Mouse (Mus musculus) intestine, embryonic 16.5 days (tissue): ENCODE measurements around the gene Cga. TPM values are rescaled to one million over a fixed set of nuclear protein-coding genes. Genes with fewer than 3 reads are reported as not detected.

Experiments
- ATAC-seq: fragments of 200-750 bp; cut with Nextera tagmentation; 2 replicates; pipeline ENCODE4 v1.8.0; 2017; ENCODE audit warnings: moderate TSS enrichment, moderate library complexity
- H3K27ac ChIP-seq: fragments of 300-500 bp; sonication (generic); 2 replicates; pipeline ENCODE4 v1.5.1; 2014; ENCODE audit warnings: mild to moderate bottlenecking, low read length
- H3K27me3 ChIP-seq: fragments of 300-500 bp; sonication (generic); replicated peaks from 2 replicates; pipeline ENCODE4 v1.6.1; 2014; ENCODE audit warnings: low read length, control low read depth, mixed read lengths; ENCODE audit not compliant: control insufficient read depth, insufficient read depth
- H3K36me3 ChIP-seq: fragments of 300-500 bp; sonication (generic); 2 replicates; pipeline ENCODE4 v1.6.1; 2014; ENCODE audit warnings: low read length, control low read depth; ENCODE audit not compliant: control insufficient read depth, insufficient read depth
- H3K4me1 ChIP-seq: fragments of 300-500 bp; sonication (generic); 2 replicates; pipeline ENCODE4 v1.6.1; 2014; ENCODE audit warnings: low read length, control low read depth, mixed read lengths; ENCODE audit not compliant: control insufficient read depth, insufficient read depth
- H3K4me2 ChIP-seq: fragments of 300-500 bp; sonication (generic); 2 replicates; pipeline ENCODE4 v1.6.1; 2014; ENCODE audit warnings: low read depth, low read length, control low read depth
- H3K4me3 ChIP-seq: fragments of 300-500 bp; sonication (generic); 2 replicates; pipeline ENCODE4 v1.5.1; 2014; ENCODE audit warnings: mild to moderate bottlenecking, low read length
- H3K9ac ChIP-seq: fragments of 300-500 bp; sonication (generic); 2 replicates; pipeline ENCODE4 v1.6.1; 2014; ENCODE audit warnings: low read depth, low read length
- H3K9me3 ChIP-seq: fragments of 300-500 bp; sonication (generic); 2 replicates; pipeline ENCODE4 v1.6.1; 2016; ENCODE audit warnings: low read length, control low read depth; ENCODE audit not compliant: control insufficient read depth
- WGBS: fragments of 180-500 bp; shearing (Covaris S2); extraction: QIAGEN DNeasy Blood & Tissue Kit; methylation state at CpG from one replicate; pipeline ENCODE4 v1.1.7; 2014; 5-methylcytosine and 5-hydroxymethylcytosine counted together
- polyA plus RNA-seq: library from polyadenylated mRNA; unstranded; fragments of >200 nt; fragmentation: Nextera tagmentation; extraction: Ambion mirVana; gene quantifications from 2 replicates; pipeline ENCODE4 v1.2.1, GENCODE M21; 2015

The Cga gene
- polyA plus RNA-seq: not detected in 2 replicates

- Histone ChIP-seq H3K4me3 (no peak within 1 kb of the TSS), H3K4me1 (peaks cover 7% of the 10 kb centered on the region; the same call in 1 of the 2 replicates), H3K4me2 (no peak within 1 kb of the TSS), H3K27ac (no peak within 1 kb of the TSS), H3K9me3 (no peaks in the 10 kb centered on the region), H3K9ac (no peak within 1 kb of the TSS), H3K36me3 (no peaks in the 10 kb centered on the region), H3K27me3 (0 out of 2 replicates have a peak, but pooled peaks cover 5% of the 10 kb centered on the region)
- no peak for ATAC-seq
- 77% methylated on average over 1 of the region's 1 CpGs for WGBS
Observed at GRCm38 (mm10) chr4:34893479-34893878, at the start of gene Cga. Gene Cga, plus strand, starts transcription at chr4:34893779.

- Histone ChIP-seq H3K9ac (no peak overlapping the region), H3K4me1 (peaks cover 3% of the 10 kb centered on the region; the same call in 1 of the 2 replicates), H3K4me3 (no peak overlapping the region), H3K27me3 (no peaks in the 10 kb centered on the region), H3K27ac (no peak overlapping the region), H3K9me3 (no peaks in the 10 kb centered on the region), H3K36me3 (no peaks in the 10 kb centered on the region), H3K4me2 (no peak overlapping the region)
- ATAC-seq: 0 out of 2 replicates have a peak, but pooled peaks have one; percentile 21
- 97% methylated on average over 1 of the region's 1 CpGs for WGBS
Observed at GRCm38 (mm10) chr4:34843839-34844238, 49.7 kb upstream of the Cga start.

DNA sequence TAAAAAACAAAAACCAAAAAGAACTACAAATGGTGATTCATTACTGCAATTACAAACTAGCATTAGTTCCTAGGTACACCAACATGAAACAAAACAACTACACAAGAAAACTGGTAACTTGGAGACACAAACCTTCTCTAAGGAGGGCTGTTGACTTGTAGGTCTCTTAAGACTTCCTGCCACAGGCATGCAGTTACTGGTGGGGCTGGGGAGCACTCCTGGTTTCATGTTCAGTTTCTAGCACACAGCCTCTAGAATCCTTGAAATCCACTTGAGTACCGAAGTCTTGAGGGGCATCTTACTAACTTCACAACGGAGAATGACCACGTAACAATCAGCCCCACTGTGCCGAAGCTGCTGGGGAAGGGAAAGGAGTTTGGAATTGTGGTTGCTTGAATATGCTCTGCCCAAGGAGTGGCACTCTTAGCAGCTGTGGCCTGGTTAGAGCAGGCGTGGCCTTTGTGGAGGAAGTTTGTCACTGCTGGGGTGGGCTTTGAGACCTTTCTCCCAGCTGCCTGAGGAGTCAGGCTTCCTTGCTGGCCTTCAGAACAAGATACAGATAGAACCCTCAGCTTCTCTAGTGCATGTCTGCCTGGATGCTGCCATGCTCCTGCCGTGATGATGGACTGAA, 45.8 kb upstream of the Cga start:
- peaks cover 3% of the 10 kb centered on the region; the same call in 1 of the 2 replicates for H3K4me1 ChIP-seq
- H3K9ac ChIP-seq: no peak overlapping the region
- H3K27ac ChIP-seq: no peak overlapping the region
- H3K4me2 ChIP-seq: no peak overlapping the region
- WGBS: 86% methylated on average over 6 of the region's 6 CpGs
- H3K36me3 ChIP-seq: peaks cover 3% of the 10 kb centered on the region
- H3K4me3 ChIP-seq: no peak overlapping the region
- no peaks in the 10 kb centered on the region for H3K9me3 ChIP-seq
- no peak for ATAC-seq
- H3K27me3 ChIP-seq: no peaks in the 10 kb centered on the region

GRCm38 (mm10) chr4:34850156-34850555, 43.4 kb upstream of the Cga start:
- WGBS: 94% methylated on average over 2 of the region's 2 CpGs

GRCm38 (mm10) chr4:34852051-34852450, 41.5 kb upstream of the Cga start:
- no peak overlapping the region for H3K4me3 ChIP-seq
- H3K9me3 ChIP-seq: no peaks in the 10 kb centered on the region
- no peak overlapping the region for H3K27ac ChIP-seq
- H3K4me2 ChIP-seq: no peak overlapping the region
- H3K36me3 ChIP-seq: peaks cover 3% of the 10 kb centered on the region
- no peak overlapping the region for H3K9ac ChIP-seq
- no peaks in the 10 kb centered on the region for H3K27me3 ChIP-seq
- ATAC-seq: no peak
- no peaks in the 10 kb centered on the region for H3K4me1 ChIP-seq
- 89% methylated on average over 7 of the region's 7 CpGs for WGBS

More at GRCm38 (mm10) chr4:34850156-34850555, 43.4 kb upstream of the Cga start:
- Histone ChIP-seq H3K9ac (no peak overlapping the region), H3K4me3 (no peak overlapping the region), H3K36me3 (peaks cover 3% of the 10 kb centered on the region), H3K9me3 (no peaks in the 10 kb centered on the region), H3K27ac (no peak overlapping the region), H3K4me1 (no peaks in the 10 kb centered on the region), H3K27me3 (no peaks in the 10 kb centered on the region), H3K4me2 (no peak overlapping the region)
- ATAC-seq: no peak

DNA sequence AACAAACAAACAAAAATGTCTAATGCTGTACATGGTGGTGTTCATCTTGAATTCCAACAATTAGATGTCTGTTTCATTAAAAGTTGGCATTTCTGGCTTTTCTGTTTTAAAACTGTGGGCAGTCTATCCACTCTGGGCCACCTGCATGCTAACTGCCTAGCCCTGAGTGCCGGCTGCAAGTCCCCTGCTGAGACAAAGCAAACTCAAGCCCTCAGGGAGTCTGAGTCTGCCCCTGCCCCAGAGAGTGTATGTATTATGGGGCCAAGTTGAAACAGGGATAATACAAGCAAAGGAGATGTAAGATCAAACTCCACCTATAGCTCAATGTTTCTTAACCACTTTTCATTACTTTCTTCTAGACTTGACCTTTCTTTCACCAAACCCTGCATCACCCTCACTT, 37.6 kb upstream of the Cga start:
- no peak for ATAC-seq
- Histone ChIP-seq H3K27me3 (no peaks in the 10 kb centered on the region), H3K4me1 (no peaks in the 10 kb centered on the region), H3K9me3 (no peaks in the 10 kb centered on the region), H3K4me2 (no peak overlapping the region), H3K36me3 (peaks cover 3% of the 10 kb centered on the region), H3K27ac (no peak overlapping the region), H3K9ac (no peak overlapping the region), H3K4me3 (no peak overlapping the region)
- WGBS: 39% methylated on average over 1 of the region's 1 CpGs

- Histone ChIP-seq H3K27ac (no peak overlapping the region), H3K9me3 (no peaks in the 10 kb centered on the region), H3K4me1 (no peaks in the 10 kb centered on the region), H3K9ac (no peak overlapping the region), H3K36me3 (no peaks in the 10 kb centered on the region; the same call in 1 of the 2 replicates), H3K4me2 (no peak overlapping the region), H3K4me3 (no peak overlapping the region), H3K27me3 (no peaks in the 10 kb centered on the region)
- ATAC-seq: peak; percentile 36; the same call in 1 of the 2 replicates
- WGBS: 92% methylated on average over 3 of the region's 3 CpGs
Observed at GRCm38 (mm10) chr4:34858903-34859302, 34.7 kb upstream of the Cga start.

GRCm38 (mm10) chr4:34859416-34859815, 34.2 kb upstream of the Cga start:
- no peak overlapping the region for H3K4me3 ChIP-seq
- H3K36me3 ChIP-seq: no peaks in the 10 kb centered on the region
- ATAC-seq: no peak
- no peaks in the 10 kb centered on the region for H3K4me1 ChIP-seq
- H3K27me3 ChIP-seq: no peaks in the 10 kb centered on the region
- H3K9ac ChIP-seq: no peak overlapping the region
- WGBS: 87% methylated on average over 3 of the region's 3 CpGs
- no peak overlapping the region for H3K27ac ChIP-seq
- H3K9me3 ChIP-seq: no peaks in the 10 kb centered on the region
- H3K4me2 ChIP-seq: no peak overlapping the region

GRCm38 (mm10) chr4:34861438-34861837, 32.1 kb upstream of the Cga start:
- Histone ChIP-seq H3K9ac (no peak overlapping the region), H3K36me3 (no peaks in the 10 kb centered on the region), H3K27ac (no peak overlapping the region), H3K9me3 (no peaks in the 10 kb centered on the region), H3K27me3 (no peaks in the 10 kb centered on the region), H3K4me3 (no peak overlapping the region), H3K4me2 (no peak overlapping the region), H3K4me1 (peaks cover 4% of the 10 kb centered on the region; the same call in 1 of the 2 replicates)
- no peak for ATAC-seq
- WGBS: 70% methylated on average over 3 of the region's 3 CpGs

- no peaks in the 10 kb centered on the region for H3K9me3 ChIP-seq
- no peak overlapping the region for H3K4me2 ChIP-seq
- H3K36me3 ChIP-seq: no peaks in the 10 kb centered on the region
- H3K27ac ChIP-seq: no peak overlapping the region
- no peak for ATAC-seq
- no peaks in the 10 kb centered on the region for H3K27me3 ChIP-seq
- H3K4me1 ChIP-seq: peaks cover 20% of the 10 kb centered on the region
- no peak overlapping the region for H3K4me3 ChIP-seq
- no peak overlapping the region for H3K9ac ChIP-seq
- 83% methylated on average over 3 of the region's 3 CpGs for WGBS
Observed at GRCm38 (mm10) chr4:34869813-34870212, 23.8 kb upstream of the Cga start.
